13 mouse cellular contexts compared by ENCODE assay signal in the genomic region with DNA sequence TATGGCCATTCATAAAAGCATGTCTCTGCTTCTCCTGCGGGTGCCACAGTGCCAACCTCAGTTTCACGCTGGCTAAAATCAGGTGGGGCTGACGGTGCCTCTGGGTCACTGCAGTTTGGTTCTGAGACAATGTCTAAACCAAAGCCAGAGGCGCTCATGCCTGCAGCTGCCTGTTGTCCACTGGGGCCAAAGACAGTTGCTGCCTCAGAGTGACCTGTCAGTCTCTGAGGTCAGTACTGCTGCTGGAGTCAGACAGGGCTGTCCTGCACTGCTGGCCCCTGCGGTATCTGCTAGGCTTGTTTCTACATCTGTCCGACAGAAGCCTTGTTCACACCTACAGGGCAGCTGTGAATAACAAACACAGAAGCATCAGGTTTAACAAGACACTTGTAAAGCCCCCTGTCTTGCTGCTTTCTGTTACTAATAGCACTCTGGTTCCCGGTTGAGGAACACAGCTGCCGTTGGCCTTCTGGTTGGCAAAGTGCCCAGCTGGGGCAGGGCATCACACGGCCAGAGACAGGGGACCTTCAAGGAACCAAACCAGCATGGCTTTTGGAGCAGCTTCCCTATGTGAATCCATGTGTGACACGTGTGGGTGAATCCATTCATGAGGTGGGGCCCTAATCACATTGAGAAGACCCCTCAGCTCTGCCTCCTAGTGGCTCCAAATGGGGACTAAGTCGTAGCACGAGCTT.
DNase-seq lines count a peak whose midpoint lies in the region; ATAC-seq lines count a peak whose summit lies in the region.
"Had no signal": no experiment of that assay in that cellular context is flagged by ENCODE, and none has a peak within 500 bp of the region (broad histone marks: within the 10 kb centered on the region; RNA-seq: fewer than 3 reads in every experiment).

No protein-coding gene starts in this region.

- peak; percentile 67 to 72 for DNase-seq in cerebellum, postnatal 10 days
- DNase-seq in cerebellum, adult 9-10 months, result no peak
- DNase-seq in ovary, postnatal 14 days (ENCODE audit: low spot score), result peak; percentile 37
- no peak for DNase-seq in ovary, postnatal 10 days (ENCODE audit: low spot score)
- DNase-seq in skeletal muscle tissue, adult 2 months (ENCODE audit: low read depth, low spot score), result peak; percentile 34
- DNase-seq in layer of hippocampus, postnatal 14 days (ENCODE audit: low spot score in 2 of 2), result no peak
- DNase-seq: B cell, adult 2 months; layer of hippocampus, adult 9-11 months had no signal

- H3K27ac ChIP-seq in intestine, embryonic 15.5 days, result no peak overlapping the region
- H3K27ac ChIP-seq in intestine, embryonic 16.5 days (ENCODE audit: low read length), result no peak overlapping the region
- H3K27ac ChIP-seq: heart, embryonic 13.5 days; lung, embryonic 15.5 days; neural tube, embryonic 12.5 days had no signal

- peaks cover 5% of the 10 kb centered on the region; the same call in 1 of the 2 replicates for H3K4me1 ChIP-seq in intestine, embryonic 15.5 days (replicated peaks)
- peaks cover 5% of the 10 kb centered on the region for H3K4me1 ChIP-seq in intestine, embryonic 16.5 days (ENCODE audit: control insufficient read depth, insufficient read depth, low read length)

- WGBS in intestine, embryonic 15.5 days, result 45% methylated on average over 12 of the region's 12 CpGs
- 46% methylated on average over 12 of the region's 12 CpGs for WGBS in intestine, embryonic 16.5 days

- no peak overlapping the region for H3K9ac ChIP-seq in intestine, embryonic 15.5 days
- H3K9ac ChIP-seq in intestine, embryonic 16.5 days (ENCODE audit: low read depth, low read length), result no peak overlapping the region
- H3K9ac ChIP-seq: heart, embryonic 13.5 days; lung, embryonic 15.5 days; neural tube, embryonic 12.5 days had no signal

- no peaks in the 10 kb centered on the region for H3K27me3 ChIP-seq in intestine, embryonic 15.5 days (replicated peaks)
- H3K27me3 ChIP-seq in intestine, embryonic 16.5 days (replicated peaks; ENCODE audit: control insufficient read depth, insufficient read depth, low read length), result no peaks in the 10 kb centered on the region
- H3K27me3 ChIP-seq: lung, embryonic 15.5 days; neural tube, embryonic 12.5 days had no signal

- no peaks in the 10 kb centered on the region for H3K9me3 ChIP-seq in intestine, embryonic 15.5 days
- H3K9me3 ChIP-seq in intestine, embryonic 16.5 days (ENCODE audit: control insufficient read depth, low read length), result no peaks in the 10 kb centered on the region
- H3K9me3 ChIP-seq: heart, embryonic 13.5 days; lung, embryonic 15.5 days; neural tube, embryonic 12.5 days had no signal

- no peaks in the 10 kb centered on the region for H3K36me3 ChIP-seq in intestine, embryonic 15.5 days
- H3K36me3 ChIP-seq in intestine, embryonic 16.5 days (ENCODE audit: control insufficient read depth, insufficient read depth, low read length), result no peaks in the 10 kb centered on the region
- H3K36me3 ChIP-seq: heart, embryonic 13.5 days; lung, embryonic 15.5 days; neural tube, embryonic 12.5 days had no signal

- no peak overlapping the region for H3K4me2 ChIP-seq in intestine, embryonic 15.5 days (replicated peaks)
- no peak overlapping the region for H3K4me2 ChIP-seq in intestine, embryonic 16.5 days (ENCODE audit: low read depth, low read length)
- H3K4me2 ChIP-seq: heart, embryonic 13.5 days; lung, embryonic 15.5 days; neural tube, embryonic 12.5 days had no signal

- H3K4me3 ChIP-seq in intestine, embryonic 15.5 days (replicated peaks), result no peak overlapping the region
- no peak overlapping the region for H3K4me3 ChIP-seq in intestine, embryonic 16.5 days (ENCODE audit: low read length)
- H3K4me3 ChIP-seq: heart, embryonic 13.5 days; lung, embryonic 15.5 days; neural tube, embryonic 12.5 days had no signal

- peak; percentile 48; the same call in 1 of the 2 replicates for ATAC-seq in intestine, embryonic 15.5 days
- ATAC-seq in intestine, embryonic 16.5 days, result no peak

Comparison
In these comparisons a context has a peak if more than half of its experiments do, and no peak if none do; other contexts are left out.
1. DNase-seq: peak in cerebellum, postnatal 10 days (2 of 2), ovary, postnatal 14 days (single experiment) and skeletal muscle tissue, adult 2 months (single experiment); none in cerebellum, adult 9-10 months (single experiment), ovary, postnatal 10 days (single experiment) and layer of hippocampus, postnatal 14 days (0 of 2).